Mouse (Mus musculus) kidney, adult 2 months (tissue): ENCODE data around the gene Khdc3. TPM values are rescaled to one million over a fixed set of nuclear protein-coding genes. Genes with fewer than 3 reads are reported as not detected.
"Not testable (repeated sequence)": the region's sequence is repeated elsewhere in the genome, so short reads cannot be mapped to it uniquely, and the experiment has no call there.

Experiments
- DNase-seq: peaks from one replicate; pipeline ENCODE4 v3.0.0; 2021
- H3K27ac ChIP-seq: fragments of 200-500 bp; 2 replicates; pipeline ENCODE4 v1.5.1; 2012; ENCODE audit warnings: low read depth, low read length, control low read depth, inconsistent platforms; ENCODE audit not compliant: insufficient read depth
- H3K27me3 ChIP-seq: fragments of 200-500 bp; replicated peaks from 2 replicates; pipeline ENCODE4 v1.6.1; 2012; ENCODE audit warnings: mild to moderate bottlenecking, moderate library complexity, low read length, inconsistent platforms; ENCODE audit not compliant: control insufficient read depth, insufficient read depth
- H3K36me3 ChIP-seq: fragments of 200-500 bp; 2 replicates; pipeline ENCODE4 v1.6.1; 2012; ENCODE audit warnings: mild to moderate bottlenecking, moderate library complexity, low read length, inconsistent platforms; ENCODE audit not compliant: control insufficient read depth, insufficient read depth
- H3K4me1 ChIP-seq: fragments of 200-500 bp; 2 replicates; pipeline ENCODE4 v1.6.1; 2011; ENCODE audit warnings: low read length; ENCODE audit not compliant: control insufficient read depth, insufficient read depth
- H3K4me3 ChIP-seq: fragments of 200-500 bp; 2 replicates; pipeline ENCODE4 v1.5.1; 2011; ENCODE audit warnings: mild to moderate bottlenecking, low read depth, low read length, control low read depth; ENCODE audit not compliant: insufficient read depth
- CTCF ChIP-seq: fragments of 200-500 bp; conservative IDR thresholded peaks from 2 replicates; pipeline ENCODE4 v1.5.1; 2011; ENCODE audit warnings: low read depth, mild to moderate bottlenecking, control low read depth, low read length, moderate library complexity, mixed read lengths; ENCODE audit not compliant: insufficient read depth, insufficient read length
- POLR2A ChIP-seq: fragments of 200-500 bp; IDR thresholded peaks from one replicate; pipeline ENCODE4 v1.6.1; 2011; ENCODE audit warnings: low read depth, low read length, control low read depth
- WGBS: fragments of 180-500 bp; shearing (Covaris S2); methylation state at CpG from one replicate; pipeline ENCODE4 v1.1.7; 2018; 5-methylcytosine and 5-hydroxymethylcytosine counted together
- polyA plus RNA-seq: library from polyadenylated mRNA; depleted of rRNA; stranded (reverse); fragments of >200 nt; gene quantifications from 2 replicates; pipeline ENCODE4 v1.2.3, GENCODE M21; 2012

Khdc3 gene
- polyA plus RNA-seq, 1 experiment, result 0.19 TPM

DNA sequence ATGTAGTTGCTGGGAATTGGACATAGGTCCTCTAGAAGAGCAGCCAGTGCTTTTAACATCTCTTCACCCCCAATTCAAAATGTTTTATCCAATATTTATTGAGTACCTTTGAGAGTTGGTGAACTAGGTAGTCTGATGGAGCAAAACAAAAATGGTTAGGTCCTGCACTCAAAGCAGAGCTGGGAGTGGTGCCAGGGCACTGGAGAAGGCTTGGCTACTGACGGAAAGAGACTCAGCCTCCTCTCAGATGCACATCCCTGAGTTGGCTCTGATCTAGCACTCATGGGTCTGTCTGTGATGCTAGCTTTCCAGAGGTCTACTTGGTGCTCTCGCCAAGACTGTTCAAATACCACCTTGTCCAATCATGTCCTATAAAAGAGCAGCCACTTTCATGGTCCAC, 3.7 kb upstream of the Khdc3 start:
- H3K4me3 ChIP-seq, result no peak overlapping the region
- TF ChIP-seq CTCF, result no peak
- no peak for TF ChIP-seq POLR2A
- no peaks in the 10 kb centered on the region; the same call in 1 of the 2 replicates for H3K4me1 ChIP-seq
- H3K27ac ChIP-seq, result no peak overlapping the region
- H3K27me3 ChIP-seq, result no peaks in the 10 kb centered on the region
- DNase-seq, result no peak
- H3K36me3 ChIP-seq, result no peaks in the 10 kb centered on the region
- 78% methylated on average over 2 of the region's 2 CpGs for WGBS

DNA sequence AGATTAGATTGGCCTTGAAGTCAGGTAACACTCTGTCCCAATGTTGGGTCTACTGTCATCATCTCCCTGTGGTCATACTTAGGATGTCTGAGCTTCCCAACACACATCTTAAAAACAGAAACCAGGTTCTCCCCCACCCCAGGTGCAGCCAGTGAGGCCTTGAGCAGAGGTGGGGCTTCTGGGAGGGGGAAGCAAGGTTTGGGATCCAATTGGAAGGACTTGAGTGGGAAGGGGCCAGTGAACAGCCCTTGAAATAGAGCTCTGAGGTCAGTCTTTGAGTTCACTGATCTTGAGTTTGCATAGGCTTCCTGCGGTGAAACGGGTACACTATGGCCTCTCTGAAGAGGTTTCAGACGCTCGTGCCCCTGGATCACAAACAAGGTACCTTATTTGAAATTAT, 545 bp downstream of the Khdc3 start, which contains the start of gene Gm20509:
Gm20509 (plus strand) TSS at position 290 of the 400 bp plus-strand sequence.
- Histone ChIP-seq H3K27ac (no peak within 1 kb of the TSS), H3K27me3 (no peaks in the 10 kb centered on the region), H3K4me3 (peak within 1 kb of the TSS; percentile 47), H3K36me3 (no peaks in the 10 kb centered on the region), H3K4me1 (no peaks in the 10 kb centered on the region)
- TF ChIP-seq POLR2A, result no peak
- TF ChIP-seq CTCF, result no peak
- DNase-seq, result no peak
- WGBS, result 95% methylated on average over 4 of the region's 4 CpGs

DNA sequence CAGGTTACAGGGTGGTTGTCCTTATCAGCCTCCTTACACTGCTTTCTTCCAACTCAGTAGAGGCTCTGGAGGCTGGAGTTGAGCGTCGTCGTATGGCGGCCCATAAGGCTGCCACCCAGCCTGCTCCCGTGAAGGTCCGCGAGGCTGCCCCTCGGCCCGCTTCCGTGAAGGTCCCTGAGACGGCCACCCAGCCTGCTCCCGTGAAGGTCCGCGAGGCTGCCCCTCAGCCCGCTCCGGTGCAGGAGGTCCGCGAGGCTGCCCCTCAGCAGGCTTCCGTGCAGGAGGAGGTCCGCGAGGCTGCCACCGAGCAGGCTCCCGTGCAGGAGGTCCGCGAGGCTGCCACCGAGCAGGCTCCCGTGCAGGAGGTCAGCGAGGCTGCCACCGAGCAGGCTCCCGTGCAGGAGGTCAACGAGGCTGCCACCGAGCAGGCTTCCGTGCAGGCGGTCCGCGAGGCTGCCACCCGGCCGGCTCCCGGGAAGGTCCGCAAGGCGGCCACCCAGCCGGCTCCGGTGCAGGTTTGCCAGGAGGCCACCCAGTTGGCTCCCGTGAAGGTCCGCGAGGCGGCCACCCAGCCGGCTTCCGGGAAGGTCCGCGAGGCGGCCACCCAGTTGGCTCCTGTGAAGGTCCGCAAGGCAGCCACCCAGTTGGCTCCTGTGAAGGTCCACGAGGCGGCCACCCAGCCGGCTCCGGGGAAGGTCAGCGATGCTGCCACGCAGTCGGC, 1.7 kb downstream of the Khdc3 start:
- Histone ChIP-seq H3K27me3 (no peaks in the 10 kb centered on the region), H3K27ac (no peak overlapping the region), H3K4me1 (no peaks in the 10 kb centered on the region), H3K4me3 (peak overlapping the region; percentile 47), H3K36me3 (no peaks in the 10 kb centered on the region)
- TF ChIP-seq CTCF (no peak), POLR2A (no peak)
- WGBS, result 6% methylated on average over 60 of the region's 60 CpGs
- peak; percentile 39 for DNase-seq

DNA sequence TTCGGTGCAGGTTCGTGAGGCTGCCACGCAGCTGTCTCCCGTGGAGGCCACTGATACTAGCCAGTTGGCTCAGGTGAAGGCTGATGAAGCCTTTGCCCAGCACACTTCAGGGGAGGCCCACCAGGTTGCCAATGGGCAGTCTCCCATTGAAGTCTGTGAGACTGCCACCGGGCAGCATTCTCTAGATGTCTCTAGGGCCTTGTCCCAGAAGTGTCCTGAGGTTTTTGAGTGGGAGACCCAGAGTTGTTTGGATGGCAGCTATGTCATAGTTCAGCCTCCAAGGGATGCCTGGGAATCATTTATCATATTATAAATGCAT, 2.2 kb downstream of the Khdc3 start:
- no peak for DNase-seq
- no peaks in the 10 kb centered on the region for H3K36me3 ChIP-seq
- no peak overlapping the region for H3K27ac ChIP-seq
- H3K4me3 ChIP-seq, result peak overlapping the region; percentile 47; the same call in 1 of the 2 replicates
- no peak for TF ChIP-seq CTCF
- TF ChIP-seq POLR2A, result no peak
- no peaks in the 10 kb centered on the region for H3K4me1 ChIP-seq
- H3K27me3 ChIP-seq, result no peaks in the 10 kb centered on the region
- 41% methylated on average over 5 of the region's 5 CpGs for WGBS

DNA sequence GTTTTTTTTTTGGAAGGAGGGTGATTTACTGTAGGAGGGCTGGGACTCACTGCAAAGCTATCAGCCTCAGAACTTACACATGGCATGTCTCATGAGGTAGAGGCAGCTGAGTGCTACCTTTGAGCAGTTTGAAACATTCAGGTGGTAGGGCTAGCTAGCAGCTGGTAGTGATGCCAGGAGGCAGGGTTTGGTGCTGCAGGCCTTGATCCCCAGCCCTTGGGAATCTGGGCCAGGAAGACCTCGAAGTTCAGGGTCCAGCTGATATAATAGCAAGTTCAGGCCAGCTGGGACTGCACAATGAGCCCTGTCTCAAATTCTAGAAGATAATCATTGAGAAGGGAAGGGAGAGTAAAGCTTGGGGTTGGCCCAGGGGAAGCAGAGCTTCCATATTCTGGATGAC, 3.5 kb downstream of the Khdc3 start:
- no peaks in the 10 kb centered on the region for H3K27me3 ChIP-seq
- no peaks in the 10 kb centered on the region for H3K4me1 ChIP-seq

DNA sequence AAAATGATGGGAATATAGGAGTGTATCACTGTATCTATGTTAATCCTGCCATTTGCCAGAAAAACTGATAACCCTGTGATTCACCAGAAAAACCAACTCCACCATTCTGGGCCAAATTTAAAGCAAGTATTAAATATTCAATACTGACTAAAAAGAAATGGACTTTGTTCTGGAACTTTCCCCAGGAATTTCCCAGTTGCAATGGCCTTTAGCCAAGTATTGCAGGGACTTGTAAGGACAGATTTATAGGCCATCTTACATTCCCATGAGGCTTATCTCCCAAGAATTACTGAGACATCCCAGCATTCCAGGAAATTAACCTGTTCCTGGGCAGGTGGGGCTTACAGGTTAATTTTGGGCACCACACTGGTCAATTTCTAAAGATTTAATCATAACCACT, 4.1 kb downstream of the Khdc3 start:
- Histone ChIP-seq H3K4me3 (no peak overlapping the region), H3K4me1 (no peaks in the 10 kb centered on the region), H3K27ac (no peak overlapping the region), H3K36me3 (no peaks in the 10 kb centered on the region), H3K27me3 (no peaks in the 10 kb centered on the region)
- DNase-seq, result no peak
- TF ChIP-seq CTCF, result no peak
- no peak for TF ChIP-seq POLR2A

More for the DNA sequence above, 3.5 kb downstream of the Khdc3 start:
- Histone ChIP-seq H3K4me3 (no peak overlapping the region), H3K27ac (no peak overlapping the region), H3K36me3 (no peaks in the 10 kb centered on the region)
- TF ChIP-seq POLR2A (no peak), CTCF (no peak)
- DNase-seq, result no peak
- 62% methylated on average over 1 of the region's 1 CpGs for WGBS

DNA sequence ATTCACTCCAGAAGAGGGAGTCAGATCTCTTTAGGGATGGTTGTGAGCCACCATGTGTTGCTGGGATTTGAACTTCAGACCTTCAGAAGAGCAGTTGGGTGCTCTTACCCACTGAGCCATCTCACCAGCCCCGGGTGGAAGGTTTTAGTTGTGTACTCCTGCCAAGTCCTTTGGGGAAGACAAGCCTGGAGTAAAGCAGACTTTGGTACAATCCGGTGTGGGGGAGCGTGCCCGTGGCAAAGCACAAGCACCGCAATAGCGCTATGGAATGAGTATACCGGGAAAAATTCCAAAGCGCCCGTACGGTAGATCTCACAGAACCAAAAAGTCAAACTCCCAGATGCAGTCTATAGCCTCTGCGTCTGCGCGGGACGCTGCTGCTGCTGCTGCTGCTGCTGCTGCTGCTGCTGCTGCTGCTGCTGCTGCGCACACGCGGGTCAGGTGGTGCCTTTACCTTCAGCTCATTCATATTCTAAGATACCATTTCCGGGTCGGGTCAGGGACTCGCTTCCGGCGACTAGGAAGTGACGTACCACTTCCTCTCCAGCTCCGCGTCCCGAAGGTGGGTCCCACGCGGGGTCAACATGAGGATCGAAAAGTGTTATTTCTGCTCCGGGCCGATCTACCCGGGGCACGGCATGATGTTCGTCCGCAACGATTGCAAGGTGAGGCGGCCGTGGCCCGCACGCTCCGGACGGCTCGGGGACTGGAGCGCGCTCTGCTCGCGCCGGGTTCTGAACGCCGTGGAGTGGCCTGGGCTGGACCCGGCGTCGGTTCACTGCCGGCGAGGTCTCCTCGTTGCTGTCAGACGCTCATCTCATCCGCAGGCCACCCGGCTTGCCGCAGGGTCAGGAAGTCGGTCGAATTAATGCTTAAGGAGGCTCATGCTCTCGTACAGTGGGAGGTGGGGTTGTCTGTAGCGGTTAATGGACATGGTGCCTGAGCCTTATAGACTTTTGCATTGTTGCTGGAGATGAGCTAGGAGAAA, 11.6 kb downstream of the Khdc3 start, which contains the start of gene Rsl24d1:
Rsl24d1 (plus strand) TSS at position 508 of the 988 bp plus-strand sequence.
- WGBS, result under 1% methylated on average over 64 of the region's 64 CpGs

DNA sequence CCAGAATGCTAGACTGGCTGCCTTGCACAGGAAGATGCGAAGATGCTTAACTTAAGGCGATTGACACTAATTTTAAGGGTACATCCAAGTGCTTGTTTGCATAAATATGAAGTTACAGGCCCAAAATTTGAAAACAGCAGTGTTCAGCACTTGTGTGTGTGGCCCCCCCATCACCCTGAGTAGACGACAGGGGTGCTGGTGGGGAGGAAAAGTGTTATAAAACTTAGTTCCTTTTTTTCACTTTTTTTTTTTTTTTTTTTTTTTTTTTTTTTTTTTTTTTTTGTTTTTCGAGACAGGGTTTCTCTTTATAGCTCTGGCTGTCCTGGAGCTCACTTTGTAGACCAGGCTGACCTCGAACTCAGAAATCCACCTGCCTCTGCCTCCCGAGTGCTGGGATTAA, 15.1 kb downstream of the Khdc3 start:
- WGBS, result 85% methylated on average over 6 of the region's 6 CpGs

More for the DNA sequence above, 11.6 kb downstream of the Khdc3 start, which contains the start of gene Rsl24d1:
- TF ChIP-seq POLR2A (peak; percentile 39), CTCF (no peak)
- DNase-seq, result peak; percentile 95
- Histone ChIP-seq H3K27me3 (no peaks in the 10 kb centered on the region), H3K4me3 (peak within 1 kb of the TSS; percentile 82), H3K27ac (0 out of 2 replicates have a peak within 1 kb of the TSS, but pooled peaks have one; percentile 17), H3K36me3 (no peaks in the 10 kb centered on the region; the same call in 1 of the 2 replicates), H3K4me1 (no peaks in the 10 kb centered on the region; the same call in 1 of the 2 replicates)

More for the DNA sequence above, 15.1 kb downstream of the Khdc3 start:
- not testable (repeated sequence) for H3K27ac ChIP-seq, DNase-seq, H3K4me1 ChIP-seq, H3K36me3 ChIP-seq, H3K4me3 ChIP-seq, H3K27me3 ChIP-seq
